In genomic region chr12:40036666-40037065, GRCm38 (mm10) we compare ENCODE assay signal across 8 mouse cellular contexts. TPM values are rescaled to one million over a fixed set of nuclear protein-coding genes. Genes with fewer than 3 reads are reported as not detected.
A peak's percentile ranks its signal among the peaks of the same experiment; 100 is the strongest.
DNase-seq lines count a peak whose midpoint lies in the region; ATAC-seq and TF ChIP-seq lines count a peak whose summit lies in the region.

No protein-coding gene starts in this region.

- H3K9ac ChIP-seq in heart, embryonic 13.5 days = peak overlapping the region; percentile 91

- under 1% methylated on average over 11 of the region's 11 CpGs for WGBS in heart, embryonic 13.5 days

- TF ChIP-seq CTCF in gastrocnemius, adult 2 months (IDR thresholded peaks at IDR 0.05) = no peak

- peak overlapping the region; percentile 80 for H3K4me2 ChIP-seq in heart, embryonic 13.5 days

- peak overlapping the region; percentile 98 for H3K27ac ChIP-seq in gastrocnemius, adult 2 months
- peak overlapping the region; percentile 94 for H3K27ac ChIP-seq in brown adipose tissue, adult 24 weeks (replicated peaks; ENCODE audit: low read depth, low read length)
- H3K27ac ChIP-seq in heart, embryonic 13.5 days (replicated peaks) = peak overlapping the region; percentile 85

- peak overlapping the region; percentile 82 for H3K4me3 ChIP-seq in gastrocnemius, adult 2 months
- H3K4me3 ChIP-seq in brown adipose tissue, adult 24 weeks (ENCODE audit: insufficient read depth, low read depth, low read length) = peak overlapping the region; percentile 81
- peak overlapping the region; percentile 87 for H3K4me3 ChIP-seq in heart, embryonic 13.5 days
- H3K4me3 ChIP-seq in megakaryocyte, embryonic 14.5 days (replicated peaks) = peak overlapping the region; percentile 95

- no peak for ATAC-seq in heart, embryonic 13.5 days (ENCODE audit: extremely low read depth, insufficient number of reproducible peaks, low FRiP score, low TSS enrichment)

- H3K27me3 ChIP-seq in heart, embryonic 13.5 days (replicated peaks) = no peaks in the 10 kb centered on the region
- H3K27me3 ChIP-seq in megakaryocyte, embryonic 14.5 days (replicated peaks) = no peaks in the 10 kb centered on the region

- no peak for DNase-seq in gastrocnemius, adult 2 months
- DNase-seq in gastrocnemius, adult 8-10 months (ENCODE audit: low spot score in 2 of 2) = no peak
- peak; percentile 21 for DNase-seq in kidney, postnatal 14 days
- DNase-seq in thymus, postnatal 0 days (ENCODE audit: low spot score) = peak; percentile 47
- DNase-seq in urinary bladder, postnatal 4 days (ENCODE audit: low spot score in 2 of 2) = no peak

- no peaks in the 10 kb centered on the region for H3K9me3 ChIP-seq in heart, embryonic 13.5 days
- no peaks in the 10 kb centered on the region for H3K9me3 ChIP-seq in megakaryocyte, embryonic 14.5 days

- peaks cover 4% of the 10 kb centered on the region for H3K36me3 ChIP-seq in heart, embryonic 13.5 days
- peaks cover 36% of the 10 kb centered on the region for H3K36me3 ChIP-seq in megakaryocyte, embryonic 14.5 days (replicated peaks; ENCODE audit: low read length)

- intact Hi-C loops in gastrocnemius, adult 2 months (cut with DNase I) = loop anchor here (2.0 to 5.0 kb wide), 2 partner anchors 54 to 372 kb away; no protein-coding TSS in a partner anchor

- no peaks in the 10 kb centered on the region for H3K4me1 ChIP-seq in brown adipose tissue, adult 24 weeks (ENCODE audit: control insufficient read depth, insufficient read depth, insufficient read length, low read length)
- H3K4me1 ChIP-seq in heart, embryonic 13.5 days = peaks cover 20% of the 10 kb centered on the region
- H3K4me1 ChIP-seq in megakaryocyte, embryonic 14.5 days = peaks cover 30% of the 10 kb centered on the region

RNA-seq across cellular contexts. Expression of gene Arl4a, which starts 1.2 kb away (rescaled TPM):
- total RNA-seq in gastrocnemius, adult 2 months (2021) = 10 to 100 TPM; 24.4 to 26.9 TPM
- total RNA-seq in gastrocnemius, adult 8-10 months (2022) = 10 to 100 TPM; 19.5 to 26.4 (median 25.5) TPM
- 184 and 204 TPM in 2 replicates for polyA plus RNA-seq in brown adipose tissue, adult 24 weeks (2012; ENCODE audit: insufficient read depth, insufficient read length, missing spikeins)
- 28.0 and 32.1 TPM in 2 replicates for polyA plus RNA-seq in heart, embryonic 13.5 days (2015; fragmentation: Nextera tagmentation; extraction: Ambion mirVana)
- 22.3 and 34.7 TPM in 2 replicates for polyA plus RNA-seq in megakaryocyte, embryonic 14.5 days (2012; ENCODE audit: insufficient read depth, low replicate concordance)
- polyA plus RNA-seq in thymus, postnatal 0 days (2015; fragmentation: Nextera tagmentation; extraction: Ambion mirVana) = 36.3 and 41.3 TPM in 2 replicates

Comparison
In these comparisons a context has a peak if more than half of its experiments do, and no peak if none do; other contexts are left out.
1. DNase-seq: peak in kidney, postnatal 14 days (single experiment) and thymus, postnatal 0 days (single experiment); none in gastrocnemius, adult 2 months (single experiment), gastrocnemius, adult 8-10 months (0 of 2) and urinary bladder, postnatal 4 days (0 of 2).
2. Peak in every context shown above with its lines, with median percentiles within 50 percentile points of each other: H3K27ac ChIP-seq and H3K4me3 ChIP-seq.